Mouse (Mus musculus): ENCODE data around the gene Mrpl32. TPM values are rescaled to one million over a fixed set of nuclear protein-coding genes. Genes with fewer than 3 reads are reported as not detected.

Gene Mrpl32
- polyA plus RNA-seq, 1 experiment: 184 TPM

Other genes starting within 250 kb of the Mrpl32 start
- not detected in 2 replicates for gene Hecw1, start 89.9 kb downstream of the Mrpl32 start, polyA plus RNA-seq (2012; ENCODE audit: insufficient read depth, insufficient read length, missing spikeins)
- 116 and 128 TPM in 2 replicates for gene Psma2, start 75 bp upstream of the Mrpl32 start, polyA plus RNA-seq (2012; ENCODE audit: insufficient read depth, insufficient read length, missing spikeins)
- 17.0 and 22.0 TPM in 2 replicates for gene AW209491, start 17.0 kb upstream of the Mrpl32 start, polyA plus RNA-seq (2012; ENCODE audit: insufficient read depth, insufficient read length, missing spikeins)

All from brown adipose tissue, adult 24 weeks (tissue).